Mouse (Mus musculus) intestine, embryonic 16.5 days (tissue): ENCODE measurements around the gene Ajap1. TPM values are rescaled to one million over a fixed set of nuclear protein-coding genes. Genes with fewer than 3 reads are reported as not detected.

Experiments used
- ATAC-seq: fragments of 200-750 bp; cut with Nextera tagmentation; 2 replicates; pipeline ENCODE4 v1.8.0; 2017; ENCODE audit warnings: moderate TSS enrichment, moderate library complexity
- H3K27ac ChIP-seq: fragments of 300-500 bp; sonication (generic); 2 replicates; pipeline ENCODE4 v1.5.1; 2014; ENCODE audit warnings: mild to moderate bottlenecking, low read length
- H3K27me3 ChIP-seq: fragments of 300-500 bp; sonication (generic); replicated peaks from 2 replicates; pipeline ENCODE4 v1.6.1; 2014; ENCODE audit warnings: low read length, control low read depth, mixed read lengths; ENCODE audit not compliant: control insufficient read depth, insufficient read depth
- H3K36me3 ChIP-seq: fragments of 300-500 bp; sonication (generic); 2 replicates; pipeline ENCODE4 v1.6.1; 2014; ENCODE audit warnings: low read length, control low read depth; ENCODE audit not compliant: control insufficient read depth, insufficient read depth
- H3K4me1 ChIP-seq: fragments of 300-500 bp; sonication (generic); 2 replicates; pipeline ENCODE4 v1.6.1; 2014; ENCODE audit warnings: low read length, control low read depth, mixed read lengths; ENCODE audit not compliant: control insufficient read depth, insufficient read depth
- H3K4me2 ChIP-seq: fragments of 300-500 bp; sonication (generic); 2 replicates; pipeline ENCODE4 v1.6.1; 2014; ENCODE audit warnings: low read depth, low read length, control low read depth
- H3K4me3 ChIP-seq: fragments of 300-500 bp; sonication (generic); 2 replicates; pipeline ENCODE4 v1.5.1; 2014; ENCODE audit warnings: mild to moderate bottlenecking, low read length
- H3K9ac ChIP-seq: fragments of 300-500 bp; sonication (generic); 2 replicates; pipeline ENCODE4 v1.6.1; 2014; ENCODE audit warnings: low read depth, low read length
- H3K9me3 ChIP-seq: fragments of 300-500 bp; sonication (generic); 2 replicates; pipeline ENCODE4 v1.6.1; 2016; ENCODE audit warnings: low read length, control low read depth; ENCODE audit not compliant: control insufficient read depth
- WGBS: fragments of 180-500 bp; shearing (Covaris S2); extraction: QIAGEN DNeasy Blood & Tissue Kit; methylation state at CpG from one replicate; pipeline ENCODE4 v1.1.7; 2014; 5-methylcytosine and 5-hydroxymethylcytosine counted together
- polyA plus RNA-seq: library from polyadenylated mRNA; unstranded; fragments of >200 nt; fragmentation: Nextera tagmentation; extraction: Ambion mirVana; gene quantifications from 2 replicates; pipeline ENCODE4 v1.2.1, GENCODE M21; 2015

The Ajap1 gene
- polyA plus RNA-seq, 1 experiment from 2014 or later = 0.40 TPM

- Histone ChIP-seq H3K36me3 (no peaks in the 10 kb centered on the region), H3K9ac (no peak overlapping the region), H3K27me3 (no peaks in the 10 kb centered on the region), H3K27ac (no peak overlapping the region), H3K4me3 (no peak overlapping the region), H3K9me3 (0 out of 2 replicates have a peak, but pooled peaks cover 2% of the 10 kb centered on the region), H3K4me1 (no peaks in the 10 kb centered on the region), H3K4me2 (no peak overlapping the region)
- no peak for ATAC-seq
- 60% methylated on average over 9 of the region's 9 CpGs for WGBS
Measured at GRCm38 (mm10) chr4:153492444-153492843, 9.8 kb upstream of the Ajap1 start.

GRCm38 (mm10) chr4:153489116-153489515, 6.5 kb upstream of the Ajap1 start:
- Histone ChIP-seq H3K9me3 (no peaks in the 10 kb centered on the region), H3K27me3 (peaks cover 10% of the 10 kb centered on the region), H3K4me1 (no peaks in the 10 kb centered on the region), H3K27ac (no peak overlapping the region), H3K36me3 (no peaks in the 10 kb centered on the region), H3K4me2 (no peak overlapping the region), H3K4me3 (no peak overlapping the region), H3K9ac (no peak overlapping the region)
- ATAC-seq = no peak
- WGBS = 69% methylated on average over 8 of the region's 8 CpGs

GRCm38 (mm10) chr4:153485913-153486312, 3.3 kb upstream of the Ajap1 start:
- H3K9ac ChIP-seq = no peak overlapping the region

GRCm38 (mm10) chr4:153484392-153484791, 1.8 kb upstream of the Ajap1 start:
- H3K4me3 ChIP-seq = no peak overlapping the region
- H3K4me1 ChIP-seq = peaks cover 13% of the 10 kb centered on the region; the same call in 1 of the 2 replicates
- H3K27ac ChIP-seq = no peak overlapping the region
- H3K36me3 ChIP-seq = no peaks in the 10 kb centered on the region
- peaks cover 56% of the 10 kb centered on the region for H3K27me3 ChIP-seq
- WGBS = 4% methylated on average over 7 of the region's 7 CpGs
- no peaks in the 10 kb centered on the region for H3K9me3 ChIP-seq
- ATAC-seq = 0 out of 2 replicates have a peak, but pooled peaks have one; percentile 13
- no peak overlapping the region for H3K9ac ChIP-seq
- H3K4me2 ChIP-seq = no peak overlapping the region

More at GRCm38 (mm10) chr4:153485913-153486312, 3.3 kb upstream of the Ajap1 start:
- no peaks in the 10 kb centered on the region for H3K36me3 ChIP-seq
- no peak for ATAC-seq
- H3K27me3 ChIP-seq = peaks cover 42% of the 10 kb centered on the region
- no peak overlapping the region for H3K4me2 ChIP-seq
- H3K27ac ChIP-seq = no peak overlapping the region
- H3K4me3 ChIP-seq = no peak overlapping the region
- H3K4me1 ChIP-seq = peaks cover 13% of the 10 kb centered on the region; the same call in 1 of the 2 replicates
- H3K9me3 ChIP-seq = no peaks in the 10 kb centered on the region
- WGBS = 49% methylated on average over 4 of the region's 4 CpGs

- Histone ChIP-seq H3K4me3 (peak overlapping the region; percentile 45), H3K27ac (no peak overlapping the region), H3K9me3 (no peaks in the 10 kb centered on the region), H3K4me2 (peak overlapping the region; percentile 77), H3K9ac (peak overlapping the region; percentile 40; the same call in 1 of the 2 replicates), H3K27me3 (peaks cover 64% of the 10 kb centered on the region), H3K36me3 (no peaks in the 10 kb centered on the region), H3K4me1 (peaks cover 13% of the 10 kb centered on the region; the same call in 1 of the 2 replicates)
- ATAC-seq = no peak
- WGBS = under 1% methylated on average over 67 of the region's 71 CpGs
Measured at GRCm38 (mm10) chr4:153481361-153482234, 1.0 kb downstream of the Ajap1 start.

GRCm38 (mm10) chr4:153480551-153481262, 1.9 kb downstream of the Ajap1 start:
- 4% methylated on average over 19 of the region's 19 CpGs for WGBS
- H3K4me3 ChIP-seq = peak overlapping the region; percentile 45; the same call in 1 of the 2 replicates
- peak overlapping the region; percentile 77; the same call in 1 of the 2 replicates for H3K4me2 ChIP-seq
- no peak overlapping the region for H3K27ac ChIP-seq
- peaks cover 13% of the 10 kb centered on the region; the same call in 1 of the 2 replicates for H3K4me1 ChIP-seq
- no peaks in the 10 kb centered on the region for H3K9me3 ChIP-seq
- no peak for ATAC-seq
- H3K27me3 ChIP-seq = peaks cover 61% of the 10 kb centered on the region
- no peaks in the 10 kb centered on the region for H3K36me3 ChIP-seq
- H3K9ac ChIP-seq = no peak overlapping the region

- 26% methylated on average over 8 of the region's 8 CpGs for WGBS
- Histone ChIP-seq H3K4me2 (no peak overlapping the region), H3K27ac (no peak overlapping the region), H3K27me3 (peaks cover 55% of the 10 kb centered on the region), H3K36me3 (no peaks in the 10 kb centered on the region), H3K9ac (no peak overlapping the region), H3K4me1 (peaks cover 13% of the 10 kb centered on the region; the same call in 1 of the 2 replicates), H3K4me3 (no peak overlapping the region), H3K9me3 (no peaks in the 10 kb centered on the region)
- ATAC-seq = no peak
Measured at GRCm38 (mm10) chr4:153479144-153479543, 3.5 kb downstream of the Ajap1 start.

GRCm38 (mm10) chr4:153473480-153474252, 8.9 kb downstream of the Ajap1 start:
- Histone ChIP-seq H3K4me1 (no peaks in the 10 kb centered on the region), H3K9ac (no peak overlapping the region), H3K36me3 (no peaks in the 10 kb centered on the region), H3K4me2 (no peak overlapping the region), H3K9me3 (no peaks in the 10 kb centered on the region), H3K27me3 (peaks cover 5% of the 10 kb centered on the region), H3K27ac (no peak overlapping the region), H3K4me3 (no peak overlapping the region)
- 75% methylated on average over 4 of the region's 4 CpGs for WGBS
- ATAC-seq = no peak

- WGBS = 85% methylated on average over 15 of the region's 15 CpGs
- Histone ChIP-seq H3K9ac (no peak overlapping the region), H3K4me2 (no peak overlapping the region), H3K27me3 (no peaks in the 10 kb centered on the region), H3K36me3 (no peaks in the 10 kb centered on the region), H3K4me1 (no peaks in the 10 kb centered on the region), H3K27ac (no peak overlapping the region), H3K4me3 (no peak overlapping the region), H3K9me3 (no peaks in the 10 kb centered on the region)
- ATAC-seq = no peak
Measured at GRCm38 (mm10) chr4:153469712-153470111, 12.9 kb downstream of the Ajap1 start.
